Mouse (Mus musculus): ENCODE results near the gene Hist1h2af.
A peak's percentile ranks its signal among the peaks of the same experiment; 100 is the strongest.

The Hist1h2af gene

GRCm38 (mm10) chr13:23576906-23577639, 43.4 kb downstream of the Hist1h2af start:
- no peak for DNase-seq (ENCODE audit: low spot score in 2 of 2)

- DNase-seq (ENCODE audit: low spot score in 2 of 2), result no peak
Measured at GRCm38 (mm10) chr13:23577835-23578234, 44.1 kb downstream of the Hist1h2af start.

DNA sequence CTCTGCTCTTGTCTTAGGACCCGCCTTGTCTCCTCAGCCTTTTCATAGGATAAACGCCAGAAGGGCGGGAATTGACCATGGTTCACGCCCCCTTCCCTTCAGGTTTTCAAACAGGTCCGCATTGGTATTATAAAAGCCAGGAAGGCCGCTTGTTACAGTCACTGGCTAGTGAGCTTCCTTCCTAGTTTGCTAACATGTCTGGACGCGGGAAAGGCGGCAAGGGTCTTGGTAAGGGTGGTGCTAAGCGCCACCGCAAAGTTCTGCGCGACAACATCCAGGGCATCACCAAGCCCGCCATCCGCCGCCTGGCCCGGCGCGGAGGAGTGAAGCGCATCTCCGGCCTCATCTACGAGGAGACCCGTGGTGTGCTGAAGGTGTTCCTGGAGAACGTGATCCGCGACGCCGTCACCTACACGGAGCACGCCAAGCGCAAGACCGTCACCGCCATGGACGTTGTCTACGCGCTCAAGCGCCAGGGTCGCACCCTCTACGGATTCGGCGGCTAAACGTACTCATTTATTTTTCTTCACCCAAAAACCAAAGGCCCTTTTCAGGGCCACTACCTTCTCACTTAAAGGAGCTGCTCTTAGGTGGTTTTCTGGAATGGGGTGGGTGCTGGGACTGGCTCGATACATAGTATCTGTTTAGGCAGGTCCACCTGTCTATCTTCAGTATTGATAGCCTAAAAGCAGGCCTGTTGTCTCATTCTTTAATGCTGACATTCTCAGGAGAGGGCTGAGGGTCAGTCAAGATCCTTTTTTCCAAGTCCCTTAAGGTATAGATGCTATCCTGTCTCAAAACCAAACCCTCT, 47.9 kb downstream of the Hist1h2af start, which contains the start of gene Hist1h4d:
Gene Hist1h4d (plus strand): TSS at position 191 of the 811 bp plus-strand sequence.
- peak; percentile 97 for DNase-seq (ENCODE audit: low spot score in 2 of 2)

- DNase-seq (ENCODE audit: low spot score in 2 of 2), result no peak
Measured at GRCm38 (mm10) chr13:23582219-23583056, 48.7 kb downstream of the Hist1h2af start.

DNA sequence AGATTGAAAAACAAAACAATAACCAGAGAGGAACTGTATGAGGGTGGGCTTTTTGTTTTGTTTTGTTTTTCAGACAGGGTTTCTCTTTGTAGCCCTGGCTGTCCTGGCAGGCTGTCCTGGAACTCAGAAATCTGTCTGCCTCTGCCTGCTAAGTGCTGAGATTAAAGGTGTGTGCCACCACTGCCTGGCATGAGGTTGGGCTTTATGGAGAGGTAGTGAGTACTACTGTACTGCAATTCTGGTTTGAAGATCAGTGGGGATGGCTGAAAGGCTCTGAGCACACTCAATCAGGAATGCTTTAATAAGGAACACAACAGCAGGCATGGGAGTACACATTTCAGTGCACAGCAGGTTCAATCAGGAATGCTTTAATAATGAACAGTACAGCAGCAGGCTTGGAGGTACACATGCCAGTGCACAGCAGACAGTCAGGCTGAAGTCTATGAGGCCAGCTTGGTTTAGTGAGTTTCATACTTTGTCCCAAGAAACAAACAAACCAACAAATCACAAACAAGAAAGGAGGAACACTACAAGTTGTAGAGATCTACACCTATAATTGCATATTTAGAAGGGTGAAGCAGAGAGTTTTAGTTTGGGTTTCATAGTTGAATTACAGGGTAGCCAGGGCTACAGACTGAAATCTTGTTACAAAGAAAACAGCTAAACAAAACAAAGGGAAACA, 49.8 kb downstream of the Hist1h2af start:
- DNase-seq (ENCODE audit: low spot score in 2 of 2), result no peak
